Mouse (Mus musculus): Measurements from ENCODE around the gene Mettl21e.

- TF ChIP-seq CTCF (IDR thresholded peaks at IDR 0.05; ENCODE audit: borderline replicate concordance, insufficient read depth, low read length), result no peak
- TF ChIP-seq POLR2A (IDR thresholded peaks at IDR 0.05; ENCODE audit: low read depth, low read length), result no peak
These were observed at the start of gene Mettl21e for GRCm38 (mm10) chr1:44218876-44219275.
